Mouse (Mus musculus) kidney, postnatal 10 days (tissue): ENCODE measurements around the gene Rsc1a1.

ENCODE experiments used
- DNase-seq: peaks from one replicate; pipeline ENCODE4 v3.0.0; 2021; ENCODE audit warnings: mixed read lengths

Gene Rsc1a1

GRCm38 (mm10) chr4:141688505-141688904, 3.1 kb upstream of the Rsc1a1 start:
- no peak for DNase-seq

- DNase-seq: no peak
Measured at GRCm38 (mm10) chr4:141686525-141686924, 1.1 kb upstream of the Rsc1a1 start.

GRCm38 (mm10) chr4:141686093-141686492, 694 bp upstream of the Rsc1a1 start:
- no peak for DNase-seq

- DNase-seq: peak; percentile 54
Measured at GRCm38 (mm10) chr4:141682706-141683230, 2.6 kb downstream of the Rsc1a1 start.

- no peak for DNase-seq
Measured at GRCm38 (mm10) chr4:141681767-141682166, 3.6 kb downstream of the Rsc1a1 start.

GRCm38 (mm10) chr4:141680892-141681291, 4.5 kb downstream of the Rsc1a1 start:
- no peak for DNase-seq

- no peak for DNase-seq
Measured at GRCm38 (mm10) chr4:141679016-141679415, 6.4 kb downstream of the Rsc1a1 start.

- no peak for DNase-seq
Measured at GRCm38 (mm10) chr4:141676462-141676979, 8.9 kb downstream of the Rsc1a1 start.

- DNase-seq: peak; percentile 30
Measured at GRCm38 (mm10) chr4:141672325-141672724, 13.1 kb downstream of the Rsc1a1 start.

GRCm38 (mm10) chr4:141671389-141671788, 14.0 kb downstream of the Rsc1a1 start:
- no peak for DNase-seq

- DNase-seq: no peak
Measured at GRCm38 (mm10) chr4:141669898-141670712, 15.3 kb downstream of the Rsc1a1 start.

GRCm38 (mm10) chr4:141664799-141665198, 20.6 kb downstream of the Rsc1a1 start, which contains the start of gene Plekhm2:
Gene Plekhm2 (minus strand): TSS chr4:141664899.
- no peak for DNase-seq

GRCm38 (mm10) chr4:141664011-141664745, 21.2 kb downstream of the Rsc1a1 start:
- DNase-seq: peak; percentile 89

- DNase-seq: peak; percentile 57
Measured at GRCm38 (mm10) chr4:141663122-141663931, 22.1 kb downstream of the Rsc1a1 start.

GRCm38 (mm10) chr4:141660884-141661283, 24.5 kb downstream of the Rsc1a1 start:
- no peak for DNase-seq

GRCm38 (mm10) chr4:141659739-141660138, 25.7 kb downstream of the Rsc1a1 start:
- DNase-seq: peak; percentile 47

- no peak for DNase-seq
Measured at GRCm38 (mm10) chr4:141658846-141659484, 26.4 kb downstream of the Rsc1a1 start.

GRCm38 (mm10) chr4:141656932-141657331, 28.5 kb downstream of the Rsc1a1 start:
- DNase-seq: no peak

- no peak for DNase-seq
Measured at GRCm38 (mm10) chr4:141655908-141656608, 29.3 kb downstream of the Rsc1a1 start.

GRCm38 (mm10) chr4:141654509-141654908, 30.9 kb downstream of the Rsc1a1 start:
- DNase-seq: no peak

GRCm38 (mm10) chr4:141653813-141654212, 31.6 kb downstream of the Rsc1a1 start:
- DNase-seq: no peak
